Mouse (Mus musculus) cerebellum, adult 2 months (tissue): ENCODE results near the gene Aqr.

ENCODE experiments used
- CTCF ChIP-seq: fragments of 200-500 bp; IDR thresholded peaks from 2 replicates; pipeline ENCODE4 v1.5.1; 2011; ENCODE audit warnings: low read depth, mild to moderate bottlenecking, control low read depth, low read length, moderate library complexity, borderline replicate concordance; ENCODE audit not compliant: insufficient read depth
- POLR2A ChIP-seq: fragments of 200-500 bp; IDR thresholded peaks from 2 replicates; pipeline ENCODE4 v1.6.1; 2011; ENCODE audit warnings: low read length, control low read depth, borderline replicate concordance; ENCODE audit not compliant: insufficient read depth

DNA sequence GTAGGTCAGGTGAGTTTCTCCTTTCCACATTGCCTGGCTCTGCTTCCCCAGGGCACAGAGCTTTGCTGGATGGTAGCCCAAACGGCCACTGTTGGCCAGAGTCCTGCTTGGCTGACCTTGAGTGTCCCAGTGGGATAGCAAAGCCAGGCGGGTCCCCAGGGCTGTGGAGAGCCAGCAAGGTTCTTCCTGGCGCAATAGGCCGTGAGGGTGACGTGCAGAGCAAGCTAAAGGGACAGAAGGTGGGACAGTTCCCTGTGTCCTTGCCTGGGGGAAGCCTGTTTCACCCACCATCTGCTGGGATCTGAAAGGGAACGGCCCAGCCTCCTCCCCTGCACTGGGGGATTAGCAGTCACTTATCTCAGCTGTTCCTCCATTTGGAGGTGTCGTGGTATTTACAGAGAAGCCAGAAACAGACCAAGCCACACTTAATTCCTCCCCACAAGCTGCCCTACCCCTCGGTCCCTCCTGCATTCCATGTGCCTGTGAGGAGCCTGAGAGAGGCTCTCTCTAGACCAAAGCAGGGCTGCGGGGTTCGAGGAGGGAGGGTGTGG lies 129.4 kb downstream of the Aqr start:
- no peak for TF ChIP-seq CTCF
- TF ChIP-seq POLR2A = no peak
